Mouse (Mus musculus) MEL (cell line): ENCODE data around the gene Pygo1.
A peak's percentile ranks its signal among the peaks of the same experiment; 100 is the strongest.

Experiments
- BHLHE40 ChIP-seq: IDR thresholded peaks from 2 replicates; pipeline ENCODE4 v1.6.1; 2012; ENCODE audit warnings: low read depth, mild to moderate bottlenecking, inconsistent platforms, low read length, improper control_type of control experiment, borderline replicate concordance
- CTCF ChIP-seq, 3 experiments: IDR thresholded peaks in 2 of 3; conservative IDR thresholded peaks in 1 of 3; 2 replicates each; pipeline ENCODE4 v1.5.1; 2011 to 2012; ENCODE audit warnings: low read length in 3 of 3, low read depth in 2 of 3, mild to moderate bottlenecking in 2 of 3, improper control_type of control experiment in 1 of 3, inconsistent platforms in 1 of 3, mixed read lengths in 1 of 3, moderate library complexity in 1 of 3; ENCODE audit not compliant: control insufficient read depth in 1 of 3, insufficient read depth in 1 of 3, poor library complexity in 1 of 3, severe bottlenecking in 1 of 3
- EP300 ChIP-seq, 2 experiments: IDR thresholded peaks; 2 replicates each; pipeline ENCODE4 v1.6.1; 2011; ENCODE audit warnings: improper control_type of control experiment in 2 of 2, low read length in 2 of 2, low read depth in 1 of 2, mild to moderate bottlenecking in 1 of 2
- GABPA ChIP-seq: IDR thresholded peaks from 2 replicates; pipeline ENCODE4 v1.6.1; 2012; ENCODE audit warnings: low read depth, mild to moderate bottlenecking, inconsistent platforms, low read length, improper control_type of control experiment, moderate library complexity
- GATA1 ChIP-seq: IDR thresholded peaks from 2 replicates; pipeline ENCODE4 v1.6.1; 2011; ENCODE audit warnings: low read depth, low read length, improper control_type of control experiment
- KAT2A ChIP-seq: conservative IDR thresholded peaks from 2 replicates; pipeline ENCODE4 v1.6.1; 2012; ENCODE audit warnings: low read depth, low read length, improper control_type of control experiment, inconsistent platforms
- MAX ChIP-seq: IDR thresholded peaks from 2 replicates; pipeline ENCODE4 v1.6.1; 2011; ENCODE audit warnings: low read length, improper control_type of control experiment
- POLR2A ChIP-seq, 2 experiments: IDR thresholded peaks; 2 replicates each; pipeline ENCODE4 v1.6.1; 2011 to 2012; ENCODE audit warnings: low read length in 2 of 2, mild to moderate bottlenecking in 2 of 2, control low read depth in 1 of 2, improper control_type of control experiment in 1 of 2, low read depth in 1 of 2, moderate library complexity in 1 of 2; ENCODE audit not compliant: control insufficient read depth in 1 of 2, insufficient read depth in 1 of 2, poor library complexity in 1 of 2
- TCF12 ChIP-seq: IDR thresholded peaks from 2 replicates; pipeline ENCODE4 v1.6.1; 2014; ENCODE audit warnings: low read depth, mild to moderate bottlenecking, inconsistent platforms, low read length, improper control_type of control experiment, moderate library complexity

DNA sequence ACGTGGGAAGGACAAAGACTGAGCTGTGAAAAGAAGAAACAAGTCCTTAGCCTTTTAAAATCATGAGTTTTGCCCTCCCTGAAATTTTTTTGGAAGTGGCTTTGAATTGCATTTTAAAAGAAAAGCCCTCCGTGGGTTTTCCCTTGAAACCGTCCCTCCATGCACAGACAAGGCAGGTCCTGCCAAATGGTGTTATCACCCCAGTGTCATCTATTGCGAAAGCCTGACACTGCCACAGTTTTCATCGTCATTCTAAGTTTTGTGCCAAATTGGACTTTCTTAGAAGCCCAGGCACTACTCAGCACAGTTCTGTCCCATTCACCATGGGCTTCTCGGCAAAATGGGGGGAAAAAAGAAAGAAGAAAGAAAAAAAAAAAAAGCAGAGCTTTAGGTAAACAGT is 11.9 kb upstream of the Pygo1 start:
- TF ChIP-seq POLR2A (IDR thresholded peaks at IDR 0.05; ENCODE audit: control insufficient read depth in 1 of 2, insufficient read depth in 1 of 2, low read depth in 1 of 2, low read length in 2 of 2, poor library complexity in 1 of 2), result no peak
- TF ChIP-seq CTCF (IDR thresholded peaks at IDR 0.05 in 2 of 3, conservative IDR thresholded peaks at IDR 0.05 in 1 of 3; ENCODE audit: control insufficient read depth in 1 of 3, insufficient read depth in 1 of 3, low read depth in 2 of 3, low read length in 3 of 3, poor library complexity in 1 of 3, severe bottlenecking in 1 of 3), result no peak
- TF ChIP-seq EP300 (IDR thresholded peaks at IDR 0.05; ENCODE audit: low read depth in 1 of 2, low read length in 2 of 2), result no peak
- TF ChIP-seq GATA1, result peak; percentile 35; the same call in 1 of the 2 replicates
- TF ChIP-seq TCF12, result no peak
- TF ChIP-seq MAX, result no peak
- TF ChIP-seq BHLHE40, result no peak
- TF ChIP-seq KAT2A, result no peak
- TF ChIP-seq GABPA, result no peak
